Mouse (Mus musculus) heart, postnatal 0 days (tissue): ENCODE measurements around the gene Necab2. TPM values are rescaled to one million over a fixed set of nuclear protein-coding genes. Genes with fewer than 3 reads are reported as not detected.

Experiments
- ATAC-seq: fragments of 200-750 bp; cut with Nextera tagmentation; 2 replicates; pipeline ENCODE4 v1.8.0; 2017; ENCODE audit warnings: low read depth, moderate number of reproducible peaks, moderate library complexity; ENCODE audit not compliant: insufficient read depth
- DNase-seq: peaks from one replicate; pipeline ENCODE4 v3.0.0-alpha.2; 2016; ENCODE audit warnings: low spot score
- H3K27ac ChIP-seq: fragments of 300-500 bp; sonication (generic); 2 replicates; pipeline ENCODE4 v1.5.1; 2014; ENCODE audit warnings: low read depth, mild to moderate bottlenecking
- H3K27me3 ChIP-seq: fragments of 300-500 bp; sonication (generic); 2 replicates; pipeline ENCODE4 v1.6.1; 2014; ENCODE audit warnings: low read length, mixed read lengths; ENCODE audit not compliant: control insufficient read depth, insufficient read depth
- H3K36me3 ChIP-seq: fragments of 300-500 bp; sonication (generic); replicated peaks from 2 replicates; pipeline ENCODE4 v1.6.1; 2014; ENCODE audit warnings: low read length, mixed read lengths; ENCODE audit not compliant: control insufficient read depth, insufficient read depth
- H3K4me1 ChIP-seq: fragments of 300-500 bp; sonication (generic); 2 replicates; pipeline ENCODE4 v1.6.1; 2014; ENCODE audit warnings: antibody characterized with exemption; ENCODE audit not compliant: control insufficient read depth, insufficient read depth
- H3K4me2 ChIP-seq: fragments of 300-500 bp; sonication (generic); 2 replicates; pipeline ENCODE4 v1.6.1; 2014; ENCODE audit warnings: low read depth, mild to moderate bottlenecking, low read length, moderate library complexity
- H3K4me3 ChIP-seq: fragments of 300-500 bp; sonication (generic); 2 replicates; pipeline ENCODE4 v1.5.1; 2014; ENCODE audit warnings: low read depth, low read length
- H3K9ac ChIP-seq: fragments of 300-500 bp; sonication (generic); replicated peaks from 2 replicates; pipeline ENCODE4 v1.6.1; 2014; ENCODE audit warnings: low read depth, low read length, mixed read lengths
- H3K9me3 ChIP-seq: fragments of 300-500 bp; sonication (generic); replicated peaks from 2 replicates; pipeline ENCODE4 v1.6.1; 2016; ENCODE audit warnings: low read length; ENCODE audit not compliant: control insufficient read depth
- CTCF ChIP-seq: IDR thresholded peaks from 2 replicates; pipeline ENCODE4 v1.5.1; 2016; ENCODE audit warnings: antibody characterized with exemption, control low read depth, low read depth
- EP300 ChIP-seq: IDR thresholded peaks from 2 replicates; pipeline ENCODE4 v1.6.1; 2016; ENCODE audit warnings: antibody characterized with exemption, low read depth
- WGBS: fragments of 180-500 bp; shearing (Covaris S2); extraction: QIAGEN DNeasy Blood & Tissue Kit; methylation state at CpG from one replicate; pipeline ENCODE4 v1.1.7; 2014; 5-methylcytosine and 5-hydroxymethylcytosine counted together
- polyA plus RNA-seq: library from polyadenylated mRNA; unstranded; fragments of >200 nt; fragmentation: Nextera tagmentation; extraction: Ambion mirVana; gene quantifications from 2 replicates; pipeline ENCODE4 v1.2.1, GENCODE M21; 2015
- total RNA-seq: library from RNA; depleted of rRNA; stranded (reverse); fragments of >200 nt; gene quantifications from 2 replicates; pipeline ENCODE4 v1.2.3, GENCODE M21; 2014; ENCODE audit warnings: low replicate concordance

Gene Necab2
- total and polyA plus RNA-seq, 2 experiments from 2014 or later, result not detected

DNA sequence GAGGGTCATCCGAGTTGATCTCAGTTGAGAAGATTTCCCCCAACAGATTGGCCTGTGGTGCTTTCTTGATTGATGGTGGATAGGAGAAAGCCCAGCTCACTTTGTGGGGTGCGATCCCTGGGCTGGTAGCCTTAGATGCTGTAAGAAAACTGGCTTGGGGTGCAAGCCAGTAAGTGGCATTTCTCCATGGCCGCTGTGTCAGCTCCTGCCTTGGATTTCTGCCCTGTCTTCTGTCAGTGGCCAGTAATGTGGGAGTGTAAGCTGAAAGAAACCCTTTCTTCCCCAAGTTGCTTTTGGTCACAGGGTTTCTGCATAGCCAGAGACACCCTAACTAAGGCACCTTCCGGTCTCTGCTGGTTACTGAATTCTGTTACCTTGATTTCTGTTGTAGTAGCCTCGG lies 9.5 kb downstream of the Necab2 start:
- no peaks in the 10 kb centered on the region for H3K36me3 ChIP-seq
- peaks cover 14% of the 10 kb centered on the region; the same call in 1 of the 2 replicates for H3K27me3 ChIP-seq
- H3K4me1 ChIP-seq, result no peaks in the 10 kb centered on the region
- H3K4me2 ChIP-seq, result no peak overlapping the region
- TF ChIP-seq EP300, result no peak
- ATAC-seq, result no peak
- H3K27ac ChIP-seq, result no peak overlapping the region
- no peak overlapping the region for H3K9ac ChIP-seq
- no peak overlapping the region for H3K4me3 ChIP-seq
- 77% methylated on average over 5 of the region's 5 CpGs for WGBS
- DNase-seq, result no peak
- no peaks in the 10 kb centered on the region for H3K9me3 ChIP-seq

DNA sequence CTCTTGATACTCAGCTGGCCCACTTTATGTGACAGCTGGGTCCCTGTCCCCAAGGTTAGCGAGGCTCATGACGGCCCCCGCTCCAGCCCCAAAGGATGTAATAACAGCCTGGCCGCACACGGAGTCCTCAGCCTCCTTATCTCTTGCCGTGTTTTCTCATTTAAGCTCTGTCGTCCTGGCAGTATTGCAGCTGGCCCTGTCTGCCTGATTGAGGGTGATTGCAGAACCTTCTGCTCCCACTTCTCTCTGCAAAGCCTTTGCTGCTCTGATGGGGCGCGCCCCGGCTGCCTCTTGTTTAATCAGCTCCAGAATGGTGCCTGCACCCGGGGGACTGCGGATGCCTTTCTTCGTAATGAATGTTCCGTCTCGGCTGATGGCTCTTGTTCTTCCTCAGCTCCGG lies 13.2 kb downstream of the Necab2 start:
- DNase-seq (no peak), ATAC-seq (no peak)
- no peak overlapping the region for H3K4me2 ChIP-seq
- H3K9me3 ChIP-seq, result no peaks in the 10 kb centered on the region
- H3K27me3 ChIP-seq, result peaks cover 24% of the 10 kb centered on the region
- no peak overlapping the region for H3K27ac ChIP-seq
- H3K4me1 ChIP-seq, result no peaks in the 10 kb centered on the region
- no peaks in the 10 kb centered on the region for H3K36me3 ChIP-seq
- TF ChIP-seq EP300 (no peak), CTCF (no peak)
- H3K4me3 ChIP-seq, result no peak overlapping the region
- 12% methylated on average over 16 of the region's 16 CpGs for WGBS
- no peak overlapping the region for H3K9ac ChIP-seq

DNA sequence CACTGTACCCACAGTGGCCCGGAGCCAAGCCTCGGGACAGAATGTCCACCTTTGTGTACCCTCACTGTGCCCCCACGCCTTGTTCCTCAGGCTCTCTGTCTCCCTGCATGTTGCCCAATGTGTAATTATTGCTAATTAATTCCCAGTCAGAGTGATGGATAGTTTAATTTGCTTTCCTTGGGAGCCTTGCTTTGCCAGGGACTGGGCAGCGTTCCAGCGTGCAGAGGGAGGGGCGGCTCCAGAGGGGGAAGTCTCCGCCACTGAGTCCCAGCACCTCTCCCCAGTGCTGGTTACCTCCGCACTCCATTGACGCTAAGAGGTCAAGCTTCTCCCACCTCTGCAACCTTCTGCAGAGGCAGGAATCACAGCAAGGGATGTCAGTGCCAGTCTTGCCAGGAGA lies 14.8 kb downstream of the Necab2 start:
- Histone ChIP-seq H3K4me1 (no peaks in the 10 kb centered on the region), H3K9me3 (no peaks in the 10 kb centered on the region), H3K9ac (no peak overlapping the region), H3K27me3 (peaks cover 41% of the 10 kb centered on the region), H3K27ac (no peak overlapping the region), H3K36me3 (no peaks in the 10 kb centered on the region), H3K4me2 (no peak overlapping the region), H3K4me3 (no peak overlapping the region)
- no peak for ATAC-seq
- DNase-seq, result no peak
- TF ChIP-seq CTCF, result no peak
- TF ChIP-seq EP300, result no peak
- WGBS, result 57% methylated on average over 9 of the region's 9 CpGs

DNA sequence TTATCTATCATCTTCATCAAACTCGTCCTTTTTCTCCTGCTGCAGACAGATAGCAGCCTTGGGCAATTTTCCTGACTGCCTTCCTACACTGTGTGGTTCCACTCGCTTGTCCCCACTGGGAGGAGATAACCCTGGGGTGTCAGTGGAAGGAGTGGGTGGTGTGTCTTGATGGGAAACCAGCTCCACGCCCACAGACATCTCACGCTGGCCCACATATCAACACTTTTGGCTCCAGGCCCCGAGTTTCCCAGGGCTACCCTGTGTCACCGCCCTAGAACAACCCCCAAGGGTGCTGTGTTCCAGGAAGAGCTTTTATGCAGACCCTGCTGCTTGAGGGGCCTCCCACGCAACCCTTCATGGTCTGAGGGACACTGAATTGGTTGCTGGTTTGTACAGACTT lies 17.2 kb downstream of the Necab2 start:
- Histone ChIP-seq H3K4me3 (no peak overlapping the region), H3K27ac (no peak overlapping the region), H3K9me3 (no peaks in the 10 kb centered on the region), H3K27me3 (peaks cover 49% of the 10 kb centered on the region), H3K4me1 (no peaks in the 10 kb centered on the region), H3K36me3 (no peaks in the 10 kb centered on the region), H3K9ac (no peak overlapping the region), H3K4me2 (no peak overlapping the region)
- TF ChIP-seq CTCF, result no peak
- no peak for TF ChIP-seq EP300
- 33% methylated on average over 7 of the region's 7 CpGs for WGBS
- ATAC-seq (no peak), DNase-seq (no peak)

DNA sequence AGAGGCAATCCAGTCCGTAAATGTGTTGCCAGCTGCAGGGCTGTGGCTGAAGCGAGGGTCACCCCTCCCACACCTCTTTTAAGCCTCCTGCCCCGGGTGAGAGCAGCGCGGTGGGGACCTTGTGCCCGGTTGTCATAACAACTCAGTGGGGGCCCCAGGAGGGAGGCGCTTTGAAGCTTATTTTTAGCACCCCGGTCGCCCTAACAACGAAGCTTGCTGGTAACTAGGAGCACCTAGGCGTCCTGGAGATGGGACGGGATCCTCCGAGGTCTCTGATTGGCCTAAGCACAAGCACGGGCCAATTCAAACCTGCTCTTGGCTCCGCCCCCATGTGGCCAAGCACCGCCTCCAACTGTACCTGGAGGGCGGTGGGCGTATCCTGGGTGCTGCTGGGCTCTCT lies 19.6 kb downstream of the Necab2 start:
- no peak overlapping the region for H3K9ac ChIP-seq
- H3K27ac ChIP-seq, result no peak overlapping the region
- WGBS, result 5% methylated on average over 18 of the region's 18 CpGs
- no peaks in the 10 kb centered on the region for H3K4me1 ChIP-seq
- H3K4me3 ChIP-seq, result no peak overlapping the region
- no peaks in the 10 kb centered on the region for H3K9me3 ChIP-seq
- peaks cover 52% of the 10 kb centered on the region for H3K27me3 ChIP-seq
- H3K36me3 ChIP-seq, result no peaks in the 10 kb centered on the region
- no peak for ATAC-seq
- TF ChIP-seq CTCF (no peak), EP300 (no peak)
- DNase-seq, result no peak
- H3K4me2 ChIP-seq, result peak overlapping the region; percentile 28; the same call in 1 of the 2 replicates

DNA sequence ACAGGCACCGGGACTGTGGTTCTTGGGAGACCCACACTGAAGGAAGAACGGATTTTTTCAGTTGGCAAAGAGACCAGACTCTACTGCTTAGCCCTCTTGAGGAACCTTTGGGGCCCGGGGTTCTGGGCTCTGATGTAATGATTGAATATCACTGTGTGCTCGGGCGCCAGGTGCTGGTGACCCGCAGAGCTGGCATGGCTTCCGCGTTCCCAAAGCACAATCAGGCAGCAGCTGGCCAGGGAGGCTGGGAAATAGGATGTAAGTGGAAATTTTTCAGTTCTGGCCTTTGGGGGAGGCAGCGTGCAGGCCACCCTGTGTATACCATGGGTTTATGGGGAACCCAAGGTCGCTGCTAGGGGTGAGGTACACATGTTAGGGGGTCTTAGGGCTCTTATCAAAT lies 20.3 kb downstream of the Necab2 start:
- no peak overlapping the region for H3K4me3 ChIP-seq
- DNase-seq (no peak), ATAC-seq (no peak)
- H3K9me3 ChIP-seq, result no peaks in the 10 kb centered on the region
- no peak overlapping the region for H3K27ac ChIP-seq
- H3K36me3 ChIP-seq, result no peaks in the 10 kb centered on the region
- H3K4me2 ChIP-seq, result no peak overlapping the region
- H3K9ac ChIP-seq, result no peak overlapping the region
- H3K4me1 ChIP-seq, result no peaks in the 10 kb centered on the region
- WGBS, result 82% methylated on average over 10 of the region's 10 CpGs
- H3K27me3 ChIP-seq, result peaks cover 46% of the 10 kb centered on the region
- TF ChIP-seq EP300 (no peak), CTCF (no peak)
